9 mouse cellular contexts compared by ENCODE assay signal in genomic region chr11:120316690-120317254, GRCm38 (mm10). TPM values are rescaled to one million over a fixed set of nuclear protein-coding genes. Genes with fewer than 3 reads are reported as not detected.
DNase-seq lines count a peak whose midpoint lies in the region; ATAC-seq lines count a peak whose summit lies in the region.
"Had no signal": no experiment of that assay in that cellular context is flagged by ENCODE, and none has a peak within 500 bp of the region (broad histone marks: within the 10 kb centered on the region; RNA-seq: fewer than 3 reads in every experiment).

No protein-coding gene starts in this region.

- peak overlapping the region; percentile 71 for H3K9ac ChIP-seq in hindbrain, embryonic 12.5 days
- peak overlapping the region; percentile 52 for H3K9ac ChIP-seq in limb, embryonic 15.5 days
- H3K9ac ChIP-seq in midbrain, embryonic 14.5 days (replicated peaks; ENCODE audit: low read length) = peak overlapping the region; percentile 78

- H3K4me3 ChIP-seq in hindbrain, embryonic 12.5 days = peak overlapping the region; percentile 43
- peak overlapping the region; percentile 47 for H3K4me3 ChIP-seq in limb, embryonic 15.5 days
- peak overlapping the region; percentile 45 for H3K4me3 ChIP-seq in midbrain, embryonic 14.5 days (replicated peaks; ENCODE audit: low read depth, low read length)

- peak overlapping the region; percentile 97 for H3K27ac ChIP-seq in hindbrain, embryonic 12.5 days
- peak overlapping the region; percentile 94 for H3K27ac ChIP-seq in limb, embryonic 15.5 days
- H3K27ac ChIP-seq in midbrain, embryonic 14.5 days (replicated peaks; ENCODE audit: low read depth, low read length) = peak overlapping the region; percentile 97

- H3K36me3 ChIP-seq in hindbrain, embryonic 12.5 days = no peaks in the 10 kb centered on the region
- H3K36me3 ChIP-seq in limb, embryonic 15.5 days = no peaks in the 10 kb centered on the region
- no peaks in the 10 kb centered on the region for H3K36me3 ChIP-seq in midbrain, embryonic 14.5 days (ENCODE audit: control insufficient read depth, insufficient read depth, low read length)

- peak; percentile 46 for DNase-seq in embryo, embryonic 10.5 days (ENCODE audit: low spot score)
- no peak for DNase-seq in embryo, embryonic 9.5 days (ENCODE audit: extremely low spot score)
- DNase-seq in midbrain, embryonic 14.5 days = peak; percentile 53
- DNase-seq in frontal cortex, adult 2 months (ENCODE audit: extremely low spot score in 1 of 2, low spot score in 1 of 2) = no peak
- no peak for DNase-seq in ovary, postnatal 10 days (ENCODE audit: low spot score)

- WGBS in hindbrain, embryonic 12.5 days = 24% methylated on average over 13 of the region's 13 CpGs
- 20% methylated on average over 13 of the region's 13 CpGs for WGBS in limb, embryonic 15.5 days
- WGBS in midbrain, embryonic 14.5 days = 25% methylated on average over 13 of the region's 13 CpGs

- H3K9me3 ChIP-seq in hindbrain, embryonic 12.5 days (replicated peaks) = no peaks in the 10 kb centered on the region
- no peaks in the 10 kb centered on the region for H3K9me3 ChIP-seq in limb, embryonic 15.5 days
- H3K9me3 ChIP-seq in midbrain, embryonic 14.5 days (ENCODE audit: control insufficient read depth, low read length) = no peaks in the 10 kb centered on the region

- H3K27me3 ChIP-seq in hindbrain, embryonic 12.5 days = no peaks in the 10 kb centered on the region
- H3K27me3 ChIP-seq in limb, embryonic 15.5 days = no peaks in the 10 kb centered on the region
- H3K27me3 ChIP-seq in midbrain, embryonic 14.5 days (ENCODE audit: control insufficient read depth, insufficient read depth, low read length) = no peaks in the 10 kb centered on the region
- H3K27me3 ChIP-seq: Patski had no signal

- peaks cover 32% of the 10 kb centered on the region for H3K4me1 ChIP-seq in hindbrain, embryonic 12.5 days
- H3K4me1 ChIP-seq in limb, embryonic 15.5 days = peaks cover 27% of the 10 kb centered on the region
- H3K4me1 ChIP-seq in midbrain, embryonic 14.5 days (ENCODE audit: control insufficient read depth, insufficient read depth, low read length) = peaks cover 25% of the 10 kb centered on the region

- ATAC-seq in common myeloid progenitor, adult 5-6 weeks (replicated peaks; ENCODE audit: low read depth, poor library complexity, severe bottlenecking) = peak; percentile 20; the same call in 1 of the 2 replicates
- no peak; the same call in 1 of the 2 replicates for ATAC-seq in hindbrain, embryonic 12.5 days (ENCODE audit: low FRiP score)
- no peak for ATAC-seq in limb, embryonic 15.5 days (ENCODE audit: insufficient number of reproducible peaks, low FRiP score, low TSS enrichment, low read depth)
- ATAC-seq in midbrain, embryonic 14.5 days (ENCODE audit: low FRiP score, low TSS enrichment) = peak; percentile 10; the same call in 1 of the 2 replicates

- peak overlapping the region; percentile 83 for H3K4me2 ChIP-seq in hindbrain, embryonic 12.5 days (replicated peaks)
- peak overlapping the region; percentile 80 for H3K4me2 ChIP-seq in limb, embryonic 15.5 days
- peak overlapping the region; percentile 94 for H3K4me2 ChIP-seq in midbrain, embryonic 14.5 days (ENCODE audit: low read length)

RNA-seq across cellular contexts. Expression of gene Actg1, which starts 31.6 kb away (rescaled TPM):
- 857 and 890 TPM in 2 replicates for total RNA-seq in common myeloid progenitor, adult 5-6 weeks (2017)
- 3,608 and 3,685 TPM in 2 replicates for polyA plus RNA-seq in hindbrain, embryonic 12.5 days (2016; fragmentation: Nextera tagmentation; extraction: Ambion mirVana)
- polyA plus RNA-seq in limb, embryonic 15.5 days (2015; fragmentation: Nextera tagmentation; extraction: Ambion mirVana) = 2,203 and 2,296 TPM in 2 replicates
- polyA plus RNA-seq in midbrain, embryonic 14.5 days (2014; fragmentation: Nextera tagmentation; extraction: Ambion mirVana) = 4,502 and 4,930 TPM in 2 replicates
- polyA plus RNA-seq in frontal cortex, adult 2 months (2012; rRNA removed) = 1,138 and 1,210 TPM in 2 replicates

RNA-seq across cellular contexts. Expression of gene Fscn2, which starts 44.6 kb away (rescaled TPM):
- not detected in 2 replicates for total RNA-seq in common myeloid progenitor, adult 5-6 weeks (2017)
- polyA plus RNA-seq in hindbrain, embryonic 12.5 days (2016; fragmentation: Nextera tagmentation; extraction: Ambion mirVana) = 1.2 and 1.3 TPM in 2 replicates
- polyA plus RNA-seq in limb, embryonic 15.5 days (2015; fragmentation: Nextera tagmentation; extraction: Ambion mirVana) = 0.31 and 0.79 TPM in 2 replicates
- polyA plus RNA-seq in midbrain, embryonic 14.5 days (2014; fragmentation: Nextera tagmentation; extraction: Ambion mirVana) = 1.7 and 2.5 TPM in 2 replicates
- 0.67 and 0.82 TPM in 2 replicates for polyA plus RNA-seq in frontal cortex, adult 2 months (2012; rRNA removed)

Comparison
In these comparisons a context has a peak if more than half of its experiments do, and no peak if none do; other contexts are left out.
1. DNase-seq: peak in embryo, embryonic 10.5 days (single experiment) and midbrain, embryonic 14.5 days (single experiment); none in embryo, embryonic 9.5 days (single experiment), frontal cortex, adult 2 months (0 of 2) and ovary, postnatal 10 days (single experiment).
2. ATAC-seq: peak in common myeloid progenitor, adult 5-6 weeks (single experiment) and midbrain, embryonic 14.5 days (single experiment); none in hindbrain, embryonic 12.5 days (single experiment) and limb, embryonic 15.5 days (single experiment).
3. Peak in every context shown above with its lines, with median percentiles within 50 percentile points of each other: H3K27ac ChIP-seq, H3K4me2 ChIP-seq, H3K4me3 ChIP-seq and H3K9ac ChIP-seq.